In the genomic region with DNA sequence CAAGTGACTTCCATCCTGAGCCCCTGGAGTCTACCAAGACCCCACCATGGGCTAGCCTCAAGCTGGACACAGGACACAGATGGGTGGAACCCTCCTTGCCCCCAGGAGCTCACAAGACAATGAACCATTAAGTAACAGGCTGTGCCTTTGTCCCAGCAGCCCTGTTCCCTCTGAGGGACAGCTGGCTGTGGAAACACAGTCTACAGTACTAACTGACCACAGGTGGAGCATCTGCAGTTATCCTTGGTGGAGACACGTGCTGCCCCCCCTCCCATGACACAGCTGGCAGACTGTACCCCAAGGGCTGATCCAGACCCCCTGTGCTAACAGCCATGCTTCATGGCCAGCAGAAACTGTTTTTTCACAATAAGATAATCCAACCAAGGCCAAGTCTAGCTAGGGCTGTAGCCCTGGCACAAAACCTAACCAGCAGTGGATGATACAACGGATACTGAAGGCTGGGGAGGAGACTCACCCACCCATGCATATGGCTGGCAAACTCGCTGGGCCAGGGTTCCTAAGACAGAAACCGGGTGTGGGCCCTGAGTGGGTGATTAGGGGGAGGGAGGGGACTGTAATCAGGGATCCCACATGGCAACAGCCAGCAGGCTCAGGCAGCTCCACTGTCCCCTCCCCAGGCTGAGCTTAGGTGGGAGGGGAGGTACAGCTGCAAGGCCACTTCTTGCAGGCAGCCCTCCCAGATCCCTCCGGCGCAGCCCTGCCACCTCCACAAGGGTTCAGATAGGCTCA, we compare ENCODE assay signal across 10 mouse cellular contexts. TPM values are rescaled to one million over a fixed set of nuclear protein-coding genes. Genes with fewer than 3 reads are reported as not detected.
A peak's percentile ranks its signal among the peaks of the same experiment; 100 is the strongest.
DNase-seq lines count a peak whose midpoint lies in the region; ATAC-seq lines count a peak whose summit lies in the region.
"Had no signal": no experiment of that assay in that cellular context is flagged by ENCODE, and none has a peak within 500 bp of the region (broad histone marks: within the 10 kb centered on the region; RNA-seq: fewer than 3 reads in every experiment).

No protein-coding gene starts in this region.

- H3K27me3 ChIP-seq in neural tube, embryonic 11.5 days (ENCODE audit: control insufficient read depth, insufficient read depth, low read length), result no peaks in the 10 kb centered on the region
- H3K27me3 ChIP-seq in neural tube, embryonic 15.5 days (replicated peaks), result no peaks in the 10 kb centered on the region
- H3K27me3 ChIP-seq in embryonic facial prominence, embryonic 15.5 days, result no peaks in the 10 kb centered on the region
- no peaks in the 10 kb centered on the region for H3K27me3 ChIP-seq in limb, embryonic 15.5 days

- no peaks in the 10 kb centered on the region for H3K9me3 ChIP-seq in neural tube, embryonic 11.5 days (ENCODE audit: control insufficient read depth, low read length)
- no peaks in the 10 kb centered on the region for H3K9me3 ChIP-seq in neural tube, embryonic 15.5 days (replicated peaks)
- H3K9me3 ChIP-seq in embryonic facial prominence, embryonic 15.5 days (replicated peaks), result no peaks in the 10 kb centered on the region
- no peaks in the 10 kb centered on the region for H3K9me3 ChIP-seq in limb, embryonic 15.5 days

- H3K9ac ChIP-seq in neural tube, embryonic 11.5 days (ENCODE audit: low read length), result no peak overlapping the region
- no peak overlapping the region for H3K9ac ChIP-seq in neural tube, embryonic 15.5 days (replicated peaks)
- no peak overlapping the region for H3K9ac ChIP-seq in embryonic facial prominence, embryonic 15.5 days
- H3K9ac ChIP-seq in limb, embryonic 15.5 days, result no peak overlapping the region

- H3K27ac ChIP-seq in neural tube, embryonic 11.5 days (ENCODE audit: low read depth, low read length), result 0 out of 2 replicates have a peak overlapping the region, but pooled peaks have one; percentile 39
- no peak overlapping the region for H3K27ac ChIP-seq in neural tube, embryonic 15.5 days (replicated peaks)
- H3K27ac ChIP-seq in embryonic facial prominence, embryonic 15.5 days (replicated peaks), result peak overlapping the region; percentile 17; the same call in 1 of the 2 replicates
- H3K27ac ChIP-seq in limb, embryonic 15.5 days, result no peak overlapping the region; the same call in 1 of the 2 replicates

- H3K4me1 ChIP-seq in neural tube, embryonic 11.5 days (ENCODE audit: control insufficient read depth, insufficient read depth, low read length), result 0 out of 2 replicates have a peak, but pooled peaks cover 3% of the 10 kb centered on the region
- H3K4me1 ChIP-seq in neural tube, embryonic 15.5 days, result 0 out of 2 replicates have a peak, but pooled peaks cover 8% of the 10 kb centered on the region
- peaks cover 59% of the 10 kb centered on the region for H3K4me1 ChIP-seq in embryonic facial prominence, embryonic 15.5 days
- peaks cover 45% of the 10 kb centered on the region for H3K4me1 ChIP-seq in limb, embryonic 15.5 days

- 72% methylated on average over 6 of the region's 6 CpGs for WGBS in neural tube, embryonic 11.5 days
- 62% methylated on average over 6 of the region's 6 CpGs for WGBS in neural tube, embryonic 15.5 days
- 52% methylated on average over 6 of the region's 6 CpGs for WGBS in embryonic facial prominence, embryonic 15.5 days
- 69% methylated on average over 6 of the region's 6 CpGs for WGBS in limb, embryonic 15.5 days

- no peak for DNase-seq in neural tube, embryonic 11.5 days (ENCODE audit: low spot score)
- peak; percentile 76 to 80 for DNase-seq in spleen, postnatal 4 days (ENCODE audit: low spot score in 2 of 2)
- no peak for DNase-seq in ovary, postnatal 14 days (ENCODE audit: low spot score)
- DNase-seq in Muller cell, postnatal 12 days (ENCODE audit: inconsistent ontology term), result no peak
- DNase-seq: heart, adult 18-20 months; midbrain, embryonic 14.5 days; right cerebral cortex, postnatal 4 days had no signal

- no peak for ATAC-seq in neural tube, embryonic 11.5 days (ENCODE audit: insufficient read depth, low FRiP score, low TSS enrichment)
- ATAC-seq in neural tube, embryonic 15.5 days (ENCODE audit: low FRiP score), result no peak
- no peak for ATAC-seq in embryonic facial prominence, embryonic 15.5 days (ENCODE audit: insufficient number of reproducible peaks, low FRiP score, low TSS enrichment, low read depth)
- ATAC-seq in limb, embryonic 15.5 days (ENCODE audit: insufficient number of reproducible peaks, low FRiP score, low TSS enrichment, low read depth), result peak; percentile 6; the same call in 1 of the 2 replicates

- no peaks in the 10 kb centered on the region for H3K36me3 ChIP-seq in neural tube, embryonic 11.5 days (ENCODE audit: control insufficient read depth, insufficient read depth, low read length)
- H3K36me3 ChIP-seq in neural tube, embryonic 15.5 days, result no peaks in the 10 kb centered on the region
- H3K36me3 ChIP-seq in embryonic facial prominence, embryonic 15.5 days, result no peaks in the 10 kb centered on the region
- no peaks in the 10 kb centered on the region for H3K36me3 ChIP-seq in limb, embryonic 15.5 days

- no peak overlapping the region for H3K4me2 ChIP-seq in neural tube, embryonic 11.5 days (ENCODE audit: low read depth)
- H3K4me2 ChIP-seq in neural tube, embryonic 15.5 days, result no peak overlapping the region
- H3K4me2 ChIP-seq in embryonic facial prominence, embryonic 15.5 days (replicated peaks), result no peak overlapping the region
- H3K4me2 ChIP-seq in limb, embryonic 15.5 days, result no peak overlapping the region

- no peak overlapping the region for H3K4me3 ChIP-seq in neural tube, embryonic 11.5 days (ENCODE audit: low read depth, low read length)
- no peak overlapping the region for H3K4me3 ChIP-seq in neural tube, embryonic 15.5 days (replicated peaks)
- H3K4me3 ChIP-seq in embryonic facial prominence, embryonic 15.5 days (replicated peaks), result no peak overlapping the region
- no peak overlapping the region for H3K4me3 ChIP-seq in limb, embryonic 15.5 days

RNA-seq across cellular contexts. Expression of a gene that starts 15.3 kb away (rescaled TPM):
- 5.4 and 7.3 TPM in 2 replicates for polyA plus RNA-seq in neural tube, embryonic 11.5 days (2014; fragmentation: Nextera tagmentation; extraction: Ambion mirVana)
- polyA plus RNA-seq in neural tube, embryonic 15.5 days (2015; fragmentation: Nextera tagmentation; extraction: Ambion mirVana), result 22.4 and 68.9 TPM in 2 replicates
- polyA plus RNA-seq in embryonic facial prominence, embryonic 15.5 days (2015; fragmentation: Nextera tagmentation; extraction: Ambion mirVana), result 84.0 and 86.6 TPM in 2 replicates
- 51.4 and 63.0 TPM in 2 replicates for polyA plus RNA-seq in limb, embryonic 15.5 days (2015; fragmentation: Nextera tagmentation; extraction: Ambion mirVana)

Comparison
In these comparisons a context has a peak if more than half of its experiments do, and no peak if none do; other contexts are left out.
1. H3K27ac ChIP-seq: peak in neural tube, embryonic 11.5 days (single experiment) and embryonic facial prominence, embryonic 15.5 days (single experiment); none in neural tube, embryonic 15.5 days (single experiment) and limb, embryonic 15.5 days (single experiment).
2. DNase-seq: peak in spleen, postnatal 4 days (2 of 2); none in neural tube, embryonic 11.5 days (single experiment), ovary, postnatal 14 days (single experiment) and Muller cell, postnatal 12 days (single experiment).